Mouse (Mus musculus) liver, embryonic 11.5 days (tissue): Measurements from ENCODE around the gene Prmt3. TPM values are rescaled to one million over a fixed set of nuclear protein-coding genes. Genes with fewer than 3 reads are reported as not detected.

Source experiments
- polyA plus RNA-seq: library from polyadenylated mRNA; unstranded; fragments of >200 nt; fragmentation: Nextera tagmentation; extraction: Ambion mirVana; gene quantifications from 2 replicates; pipeline ENCODE4 v1.2.1, GENCODE M21; 2014

Prmt3 gene
- polyA plus RNA-seq, 1 experiment from 2014 or later, result 65.0 TPM

Other genes with a start within 250 kb of the Prmt3 start
- gene Dbx1, start 141.5 kb upstream of the Prmt3 start, polyA plus RNA-seq, result 0.08 TPM in 1 of 2 replicates, not detected in the other
- gene Htatip2, start 19.2 kb upstream of the Prmt3 start, polyA plus RNA-seq, result 26.1 and 30.1 TPM in 2 replicates
- not detected in 2 replicates for gene Slc6a5, start 131.8 kb downstream of the Prmt3 start, polyA plus RNA-seq
- gene Nell1, start 196.5 kb downstream of the Prmt3 start, polyA plus RNA-seq, result 1.1 and 1.7 TPM in 2 replicates